Mouse (Mus musculus) kidney, embryonic 14.5 days (tissue): ENCODE data around the gene Kat14. TPM values are rescaled to one million over a fixed set of nuclear protein-coding genes. Genes with fewer than 3 reads are reported as not detected.
A peak's percentile ranks its signal among the peaks of the same experiment; 100 is the strongest.

Experiments
- ATAC-seq: fragments of 200-750 bp; cut with Nextera tagmentation; 2 replicates; pipeline ENCODE4 v1.8.0; 2017; ENCODE audit warnings: moderate number of reproducible peaks, mild to moderate bottlenecking, moderate TSS enrichment, moderate library complexity; ENCODE audit not compliant: low FRiP score, low TSS enrichment
- H3K27ac ChIP-seq: fragments of 300-500 bp; sonication (generic); 2 replicates; pipeline ENCODE4 v1.5.1; 2014; ENCODE audit warnings: low read depth, mild to moderate bottlenecking, low read length, moderate library complexity, mixed read lengths
- H3K27me3 ChIP-seq: fragments of 300-500 bp; sonication (generic); 2 replicates; pipeline ENCODE4 v1.6.1; 2014; ENCODE audit warnings: mild to moderate bottlenecking, low read length; ENCODE audit not compliant: control insufficient read depth, insufficient read depth
- H3K36me3 ChIP-seq: fragments of 300-500 bp; sonication (generic); 2 replicates; pipeline ENCODE4 v1.6.1; 2014; ENCODE audit warnings: low read length, mixed read lengths; ENCODE audit not compliant: control insufficient read depth, insufficient read depth
- H3K4me1 ChIP-seq: fragments of 300-500 bp; sonication (generic); 2 replicates; pipeline ENCODE4 v1.6.1; 2014; ENCODE audit warnings: low read length, mixed read lengths; ENCODE audit not compliant: control insufficient read depth, insufficient read depth
- H3K4me2 ChIP-seq: fragments of 300-500 bp; sonication (generic); replicated peaks from 2 replicates; pipeline ENCODE4 v1.6.1; 2014; ENCODE audit warnings: low read depth, mild to moderate bottlenecking, low read length
- H3K4me3 ChIP-seq: fragments of 300-500 bp; sonication (generic); 2 replicates; pipeline ENCODE4 v1.5.1; 2014; ENCODE audit warnings: mild to moderate bottlenecking, low read length
- H3K9ac ChIP-seq: fragments of 300-500 bp; sonication (generic); 2 replicates; pipeline ENCODE4 v1.6.1; 2014; ENCODE audit warnings: low read depth, mild to moderate bottlenecking, low read length, moderate library complexity
- H3K9me3 ChIP-seq: fragments of 300-500 bp; sonication (generic); 2 replicates; pipeline ENCODE4 v1.6.1; 2016; ENCODE audit warnings: low read length; ENCODE audit not compliant: control insufficient read depth
- WGBS: fragments of 180-500 bp; shearing (Covaris S2); extraction: QIAGEN DNeasy Blood & Tissue Kit; methylation state at CpG from one replicate; pipeline ENCODE4 v1.1.7; 2014; 5-methylcytosine and 5-hydroxymethylcytosine counted together
- polyA plus RNA-seq: library from polyadenylated mRNA; unstranded; fragments of >200 nt; fragmentation: Nextera tagmentation; extraction: Ambion mirVana; gene quantifications from 2 replicates; pipeline ENCODE4 v1.2.1, GENCODE M21; 2014

The Kat14 gene
- polyA plus RNA-seq, 1 experiment from 2014 or later = 47.5 TPM

DNA sequence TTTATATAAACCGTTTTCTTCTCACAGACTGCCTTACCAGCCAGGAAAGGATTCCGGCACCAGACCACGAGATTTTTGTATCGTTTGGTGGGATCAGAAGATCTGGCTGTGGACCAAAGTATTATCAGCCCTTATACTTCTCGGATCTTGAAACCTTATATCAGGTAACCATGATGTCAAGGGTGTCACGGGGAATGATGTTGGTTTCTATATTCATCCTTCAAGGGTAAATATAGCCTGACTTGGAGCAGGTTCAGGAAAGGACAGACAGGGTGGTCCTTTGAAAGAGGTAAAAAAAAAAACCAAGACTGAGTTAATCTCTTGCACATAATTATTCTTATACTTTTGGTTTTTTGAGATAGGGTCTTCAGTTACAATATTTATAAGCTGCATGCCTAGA lies 31.9 kb downstream of the Kat14 start:
- Histone ChIP-seq H3K4me1 (no peaks in the 10 kb centered on the region), H3K27me3 (no peaks in the 10 kb centered on the region), H3K9ac (no peak overlapping the region), H3K36me3 (peaks cover 79% of the 10 kb centered on the region), H3K27ac (no peak overlapping the region), H3K4me3 (no peak overlapping the region), H3K9me3 (no peaks in the 10 kb centered on the region), H3K4me2 (no peak overlapping the region)
- ATAC-seq = no peak
- 87% methylated on average over 6 of the region's 6 CpGs for WGBS

DNA sequence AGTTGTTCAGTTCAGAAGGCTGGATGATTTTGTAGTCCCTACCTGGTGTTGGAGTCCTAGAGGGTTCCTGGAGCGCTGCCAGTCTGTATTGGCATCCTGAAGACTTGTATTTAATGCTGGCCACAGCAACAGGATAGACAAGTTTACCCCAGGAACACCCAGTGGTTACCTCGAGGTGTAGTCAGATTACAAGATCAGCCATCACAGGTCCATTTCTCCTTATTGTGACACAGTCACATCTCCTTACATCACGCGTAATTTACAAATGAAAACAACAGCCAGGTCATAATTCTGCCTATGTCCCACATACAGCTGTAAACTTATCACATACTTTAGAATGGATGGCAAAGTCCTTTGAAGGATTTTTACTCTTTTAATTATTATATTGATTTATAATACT lies 40.3 kb downstream of the Kat14 start:
- Histone ChIP-seq H3K4me2 (no peak overlapping the region), H3K9me3 (no peaks in the 10 kb centered on the region), H3K27me3 (no peaks in the 10 kb centered on the region), H3K4me1 (no peaks in the 10 kb centered on the region), H3K27ac (no peak overlapping the region), H3K4me3 (no peak overlapping the region), H3K9ac (no peak overlapping the region), H3K36me3 (peaks cover 53% of the 10 kb centered on the region)
- 95% methylated on average over 4 of the region's 4 CpGs for WGBS
- no peak for ATAC-seq

DNA sequence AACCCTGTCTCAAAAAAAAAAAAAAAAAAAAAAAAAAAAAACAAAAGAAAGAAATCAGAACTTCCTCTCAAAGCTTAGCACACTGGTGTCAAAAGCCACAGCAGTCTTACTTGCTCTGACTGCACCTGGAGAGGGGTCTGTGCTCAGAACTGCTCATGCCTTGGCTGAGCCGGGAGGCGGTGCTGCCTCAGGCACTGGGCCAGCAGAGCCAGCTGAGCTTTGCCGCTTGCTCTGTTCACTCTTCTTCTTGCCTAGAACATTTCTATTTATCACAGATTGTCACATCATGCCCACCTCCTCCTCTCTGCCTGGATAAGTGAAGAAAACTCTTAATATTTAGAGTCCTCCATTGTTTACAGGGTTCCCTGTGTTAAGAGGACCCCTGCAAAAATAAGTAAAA lies 41.8 kb downstream of the Kat14 start:
- no peak overlapping the region for H3K4me3 ChIP-seq
- ATAC-seq = no peak
- H3K9ac ChIP-seq = no peak overlapping the region
- peaks cover 40% of the 10 kb centered on the region for H3K36me3 ChIP-seq
- no peaks in the 10 kb centered on the region for H3K4me1 ChIP-seq
- H3K9me3 ChIP-seq = no peaks in the 10 kb centered on the region
- no peak overlapping the region for H3K27ac ChIP-seq
- WGBS = 85% methylated on average over 3 of the region's 3 CpGs
- no peak overlapping the region for H3K4me2 ChIP-seq
- H3K27me3 ChIP-seq = no peaks in the 10 kb centered on the region

DNA sequence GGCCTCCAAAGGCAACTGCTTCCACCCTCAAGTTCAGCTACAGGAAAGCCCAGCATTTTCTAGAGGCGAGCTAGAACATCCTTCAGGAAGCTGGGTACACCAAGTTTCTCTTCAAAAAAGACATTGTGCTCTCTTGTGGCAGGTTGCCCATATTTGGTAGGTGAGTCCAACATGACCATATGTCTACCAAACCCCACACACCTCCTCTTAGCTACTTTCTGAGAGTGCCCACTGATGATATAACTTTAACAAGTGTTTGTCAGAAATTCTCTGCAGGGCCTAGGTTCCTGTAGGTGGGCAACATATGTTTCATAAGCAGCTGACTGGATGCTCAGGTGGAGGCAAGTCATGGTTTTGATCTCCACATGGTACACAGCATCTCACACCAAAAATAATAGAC lies 45.9 kb downstream of the Kat14 start:
- Histone ChIP-seq H3K36me3 (peaks cover 5% of the 10 kb centered on the region; the same call in 1 of the 2 replicates), H3K9ac (no peak overlapping the region), H3K4me3 (no peak overlapping the region), H3K4me2 (no peak overlapping the region), H3K9me3 (no peaks in the 10 kb centered on the region), H3K27me3 (no peaks in the 10 kb centered on the region), H3K4me1 (0 out of 2 replicates have a peak, but pooled peaks cover 10% of the 10 kb centered on the region), H3K27ac (no peak overlapping the region)
- no peak for ATAC-seq
- WGBS = 100% methylated on average over 1 of the region's 1 CpGs

DNA sequence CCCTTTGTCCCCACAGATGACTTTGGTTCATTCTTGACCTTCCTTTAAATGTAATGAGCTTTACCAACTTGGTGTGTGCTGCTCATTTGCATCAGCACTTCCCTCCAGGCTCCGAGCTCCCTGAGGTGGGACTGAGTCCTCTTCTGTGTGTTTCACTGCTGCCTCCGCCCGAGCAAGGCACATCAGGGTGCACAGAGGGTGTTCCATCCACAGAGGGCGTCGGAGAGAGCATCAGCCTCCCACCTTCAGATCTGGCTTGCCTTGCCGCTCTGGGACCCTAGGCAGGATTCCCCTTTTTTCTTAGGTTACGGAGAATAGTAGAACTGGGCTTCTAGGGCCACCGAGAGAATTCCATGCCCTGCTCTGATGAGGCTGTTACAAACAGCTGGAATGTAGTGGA lies 48.1 kb downstream of the Kat14 start:
- 50% methylated on average over 8 of the region's 8 CpGs for WGBS
- Histone ChIP-seq H3K4me2 (no peak overlapping the region), H3K4me3 (no peak overlapping the region), H3K27me3 (no peaks in the 10 kb centered on the region), H3K27ac (no peak overlapping the region), H3K36me3 (no peaks in the 10 kb centered on the region), H3K9me3 (no peaks in the 10 kb centered on the region), H3K4me1 (0 out of 2 replicates have a peak, but pooled peaks cover 10% of the 10 kb centered on the region), H3K9ac (no peak overlapping the region)
- ATAC-seq = no peak

DNA sequence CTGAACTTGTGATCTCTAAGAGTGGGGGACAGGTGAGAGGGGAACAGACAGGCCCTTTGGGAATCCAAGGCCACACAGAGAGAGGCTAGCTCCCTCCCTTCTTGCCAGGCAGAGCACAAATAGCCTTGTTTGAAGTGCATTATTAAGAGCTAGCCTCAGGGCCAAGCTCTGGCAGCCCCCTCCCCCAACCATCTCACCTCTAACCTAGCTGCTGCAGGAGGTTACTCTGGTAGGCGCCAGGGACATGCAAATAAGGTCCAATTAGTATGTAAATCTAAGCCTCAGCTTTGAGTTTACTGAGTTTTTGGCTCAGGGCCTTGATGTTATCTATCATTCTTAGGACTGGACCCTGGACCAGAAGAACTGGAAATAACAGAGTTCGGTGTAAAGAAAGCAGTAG lies 49.3 kb downstream of the Kat14 start:
- Histone ChIP-seq H3K9me3 (no peaks in the 10 kb centered on the region), H3K9ac (no peak overlapping the region), H3K4me3 (no peak overlapping the region), H3K4me1 (0 out of 2 replicates have a peak, but pooled peaks cover 10% of the 10 kb centered on the region), H3K4me2 (no peak overlapping the region), H3K27me3 (no peaks in the 10 kb centered on the region), H3K36me3 (no peaks in the 10 kb centered on the region), H3K27ac (peak overlapping the region; percentile 59)
- peak; percentile 58; the same call in 1 of the 2 replicates for ATAC-seq
- WGBS = 22% methylated on average over 2 of the region's 2 CpGs

DNA sequence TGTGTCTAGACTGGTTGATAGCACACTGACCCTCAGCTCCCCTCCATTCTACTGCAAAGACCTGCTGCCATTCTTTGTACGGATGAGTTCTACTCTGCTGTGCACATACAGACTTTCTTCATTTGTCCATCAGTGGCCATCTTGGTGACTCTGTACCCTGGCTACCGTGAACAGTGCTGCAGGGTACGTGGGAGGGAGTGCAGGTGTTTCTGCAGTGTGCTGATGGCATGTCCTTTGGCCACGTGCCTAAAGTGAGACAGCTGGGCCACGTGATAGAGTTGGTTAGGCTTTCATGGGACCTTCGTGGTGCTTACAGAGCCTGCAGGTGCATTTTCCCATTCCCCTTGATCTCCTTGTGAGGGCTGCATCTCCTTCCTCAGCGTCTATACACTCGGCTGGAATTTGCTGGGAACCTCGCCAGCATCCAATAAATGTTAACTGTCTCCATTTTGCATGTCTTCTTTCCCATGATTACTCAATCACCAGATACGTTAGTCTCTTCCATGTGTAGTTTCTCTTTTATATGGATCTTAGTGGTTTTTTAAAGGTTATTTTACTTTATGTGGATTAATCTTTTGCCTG lies 53.4 kb downstream of the Kat14 start:
- H3K4me1 ChIP-seq = 0 out of 2 replicates have a peak, but pooled peaks cover 8% of the 10 kb centered on the region
- no peak overlapping the region for H3K4me2 ChIP-seq
- H3K36me3 ChIP-seq = no peaks in the 10 kb centered on the region
- no peak overlapping the region for H3K27ac ChIP-seq
- H3K4me3 ChIP-seq = no peak overlapping the region
- no peaks in the 10 kb centered on the region for H3K27me3 ChIP-seq
- H3K9me3 ChIP-seq = no peaks in the 10 kb centered on the region
- ATAC-seq = no peak
- WGBS = 69% methylated on average over 10 of the region's 10 CpGs
- no peak overlapping the region for H3K9ac ChIP-seq

DNA sequence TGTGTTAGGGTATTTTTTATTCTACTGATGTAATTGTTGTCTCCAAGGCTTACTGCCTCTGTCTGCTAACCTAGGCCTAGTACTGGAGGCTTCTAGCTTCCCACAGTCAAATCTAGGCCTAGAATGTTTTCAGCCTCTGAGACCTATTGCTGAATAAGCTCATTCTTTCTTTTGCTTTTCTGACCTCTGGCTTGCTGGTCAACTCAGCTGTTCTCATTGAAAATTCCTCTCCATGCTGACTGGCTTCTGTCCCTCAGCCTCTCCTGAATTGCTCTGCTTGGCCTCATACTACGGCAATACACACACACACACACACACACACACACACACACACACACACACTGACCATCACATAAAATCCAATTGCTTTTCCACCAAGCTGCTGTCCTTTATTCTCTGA lies 57.0 kb downstream of the Kat14 start:
- Histone ChIP-seq H3K4me2 (no peak overlapping the region), H3K4me1 (0 out of 2 replicates have a peak, but pooled peaks cover 5% of the 10 kb centered on the region), H3K9me3 (no peaks in the 10 kb centered on the region), H3K4me3 (no peak overlapping the region), H3K27me3 (no peaks in the 10 kb centered on the region), H3K27ac (no peak overlapping the region), H3K36me3 (no peaks in the 10 kb centered on the region), H3K9ac (no peak overlapping the region)
- ATAC-seq = no peak
- WGBS = 20% methylated on average over 1 of the region's 1 CpGs

DNA sequence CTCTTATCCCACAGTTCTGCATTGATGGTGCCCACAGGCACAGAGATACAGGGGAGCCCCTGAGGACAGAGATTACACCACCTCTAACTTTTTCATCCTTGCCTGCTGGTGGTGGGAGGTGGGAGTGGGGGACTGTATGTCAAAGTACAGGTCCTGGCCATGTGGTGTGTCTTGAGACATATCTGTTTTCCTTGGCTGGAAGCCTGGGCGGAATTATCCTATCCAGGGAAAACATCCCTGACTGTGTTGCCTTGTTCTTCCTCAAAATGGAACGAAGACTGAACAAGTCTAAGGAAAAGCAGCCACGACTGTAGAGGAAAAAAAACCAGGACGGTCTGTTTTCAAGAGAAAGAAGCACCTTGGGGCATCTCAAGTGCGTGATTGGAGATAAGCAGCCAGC lies 59.1 kb downstream of the Kat14 start:
- H3K9me3 ChIP-seq = no peaks in the 10 kb centered on the region
- no peak overlapping the region for H3K27ac ChIP-seq
- H3K4me1 ChIP-seq = 0 out of 2 replicates have a peak, but pooled peaks cover 5% of the 10 kb centered on the region
- ATAC-seq = no peak
- no peak overlapping the region for H3K9ac ChIP-seq
- no peak overlapping the region for H3K4me2 ChIP-seq
- H3K4me3 ChIP-seq = no peak overlapping the region
- no peaks in the 10 kb centered on the region for H3K36me3 ChIP-seq
- H3K27me3 ChIP-seq = no peaks in the 10 kb centered on the region
- 60% methylated on average over 5 of the region's 5 CpGs for WGBS
